Mouse (Mus musculus) inflammation-experienced regulatory T-cells, adult 16 weeks (primary cell): Measurements from ENCODE around the gene Kif9. TPM values are rescaled to one million over a fixed set of nuclear protein-coding genes. Genes with fewer than 3 reads are reported as not detected.

Experiments
- polyA plus RNA-seq: library from polyadenylated mRNA; unstranded; fragments of 100-300 nt; shearing (Covaris generic); gene quantifications from one replicate; pipeline ENCODE4 v1.2.1, GENCODE M21; 2017

The Kif9 gene
- polyA plus RNA-seq = 0.50 TPM

DNA sequence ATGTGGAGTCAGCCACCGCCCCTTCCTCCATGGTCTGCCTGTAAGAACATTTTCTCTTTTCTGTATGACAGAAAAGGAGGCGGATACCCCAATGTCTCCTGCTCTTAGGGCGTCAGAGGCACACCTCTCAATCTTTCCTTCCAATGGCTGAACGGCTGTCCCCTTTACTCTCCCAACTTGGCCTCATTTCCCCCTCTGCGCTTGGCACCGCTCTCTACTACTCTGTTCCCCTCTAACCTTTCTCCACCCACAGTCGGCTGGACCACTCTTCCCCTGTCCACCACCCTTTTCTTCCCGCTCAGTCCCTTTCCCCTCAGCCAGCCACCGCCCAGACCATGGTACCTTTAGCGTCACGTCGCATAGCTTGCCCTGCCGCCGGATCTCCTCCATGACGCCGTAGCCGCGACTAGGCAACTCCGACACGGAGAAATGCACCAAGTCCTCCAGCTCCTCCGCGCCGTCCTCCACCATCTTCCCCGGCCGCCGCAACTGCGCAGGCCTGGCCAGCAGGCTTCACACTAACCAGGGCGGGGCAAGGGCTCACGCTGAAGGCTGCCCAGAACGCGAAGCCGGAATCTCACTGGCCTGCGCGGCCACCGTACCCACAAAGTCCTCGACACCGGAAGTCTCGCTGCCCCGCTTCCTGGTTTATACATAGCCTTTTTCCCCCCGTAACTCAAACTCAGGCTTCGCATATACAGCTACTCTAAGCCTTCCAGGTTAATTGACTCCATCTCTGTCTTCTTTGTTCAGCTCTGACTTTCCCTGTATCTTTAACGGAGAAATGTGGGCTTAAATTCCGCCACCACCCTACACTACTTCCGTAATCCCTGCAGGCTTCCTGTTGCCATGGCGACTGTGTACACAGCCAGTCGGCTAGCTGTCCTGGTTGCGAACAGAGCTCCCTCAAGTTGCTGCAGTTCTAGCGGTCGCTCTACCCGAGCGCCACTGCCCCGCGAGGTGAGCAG is at the start of gene Kif9, which contains the start of gene Klhl18:
Kif9 (plus strand) TSS at position 835 of the 968 bp plus-strand sequence.
Klhl18 (minus strand) TSS at position 571 of the 968 bp plus-strand sequence.

DNA sequence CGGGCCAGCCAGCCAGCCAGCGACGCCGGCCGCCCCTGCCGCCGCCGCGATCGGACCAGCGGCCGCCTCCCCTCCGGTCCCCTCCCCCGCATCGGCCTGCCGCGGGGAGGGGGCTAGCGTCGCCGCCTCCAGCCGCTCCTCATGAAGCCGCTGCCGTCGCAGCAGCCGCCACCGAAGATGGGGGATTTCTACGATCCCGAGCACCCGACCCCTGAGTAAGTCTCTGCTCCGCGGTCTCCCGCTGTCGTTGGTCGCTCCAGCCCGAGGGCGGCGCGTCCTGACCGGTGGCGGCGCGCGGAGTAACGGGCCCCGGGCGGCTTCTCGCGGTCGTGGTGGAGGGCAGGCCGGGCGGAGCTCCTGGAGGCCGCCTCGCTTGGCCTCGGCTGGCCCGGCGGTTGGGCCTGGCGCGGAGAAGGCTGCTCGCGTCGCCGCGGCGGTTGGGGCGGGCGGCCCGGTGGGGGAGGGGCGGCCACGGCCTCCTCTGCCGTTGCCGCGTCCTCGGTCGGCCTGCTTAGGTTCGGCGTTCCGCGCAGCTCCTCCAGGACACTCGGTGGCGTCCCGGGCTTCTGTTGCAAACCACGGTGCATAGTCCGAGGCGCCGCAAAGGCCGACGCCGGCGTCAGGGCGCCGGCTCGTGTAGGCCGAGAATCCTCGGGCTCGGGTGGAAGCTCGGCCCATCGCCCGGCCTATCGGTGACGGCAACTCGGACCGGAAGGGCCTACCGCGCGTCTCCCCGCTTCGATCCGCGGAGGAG is 56.0 kb downstream of the Kif9 start, which contains the start of gene Setd2:
Setd2 (plus strand) TSS at position 60 of the 754 bp plus-strand sequence.

Other genes starting within 250 kb of the Kif9 start
- gene Cspg5, start 233.2 kb upstream of the Kif9 start, polyA plus RNA-seq = not detected
- 16.1 TPM for gene Elp6, start 171.8 kb upstream of the Kif9 start, polyA plus RNA-seq
- 43.2 TPM for gene Scap, start 143.7 kb upstream of the Kif9 start, polyA plus RNA-seq
- gene Ptpn23, start 68.7 kb upstream of the Kif9 start, polyA plus RNA-seq = 4.0 TPM
- gene Ngp, start 57.2 kb upstream of the Kif9 start, polyA plus RNA-seq = not detected
- 12.5 TPM for gene Klhl18, start 264 bp upstream of the Kif9 start, polyA plus RNA-seq
- gene Setd2, start 55.6 kb downstream of the Kif9 start, polyA plus RNA-seq = 29.3 TPM
- gene Nradd, start 147.5 kb downstream of the Kif9 start, polyA plus RNA-seq = 3.6 TPM
- gene Nbeal2, start 177.2 kb downstream of the Kif9 start, polyA plus RNA-seq = 64.3 TPM
- gene Ccdc12, start 179.5 kb downstream of the Kif9 start, polyA plus RNA-seq = 275 TPM